Mouse (Mus musculus) embryonic fibroblast, embryonic 13.5 days (primary cell): Measurements from ENCODE around the gene 1700007K13Rik.

Source experiments
- CTCF ChIP-seq: IDR thresholded peaks from 2 replicates; pipeline ENCODE4 v1.5.1; 2011; ENCODE audit warnings: mild to moderate bottlenecking, control low read depth, low read length, moderate library complexity, borderline replicate concordance; ENCODE audit not compliant: insufficient read depth
- POLR2A ChIP-seq: IDR thresholded peaks from 2 replicates; pipeline ENCODE4 v1.6.1; 2011; ENCODE audit warnings: low read depth, mild to moderate bottlenecking, control low read depth, low read length, moderate library complexity

- no peak for TF ChIP-seq POLR2A
- no peak for TF ChIP-seq CTCF
Observed at GRCm38 (mm10) chr2:28504676-28505075, 38.5 kb upstream of the 1700007K13Rik start.
